Mouse (Mus musculus) induced T-regulatory cell, adult 2 months (primary cell): ENCODE data around the gene Slc25a26.

Experiments
- DNase-seq: peaks from one replicate; pipeline ENCODE4 v3.0.0-alpha.2; 2012; ENCODE audit warnings: low read depth

Gene Slc25a26

DNA sequence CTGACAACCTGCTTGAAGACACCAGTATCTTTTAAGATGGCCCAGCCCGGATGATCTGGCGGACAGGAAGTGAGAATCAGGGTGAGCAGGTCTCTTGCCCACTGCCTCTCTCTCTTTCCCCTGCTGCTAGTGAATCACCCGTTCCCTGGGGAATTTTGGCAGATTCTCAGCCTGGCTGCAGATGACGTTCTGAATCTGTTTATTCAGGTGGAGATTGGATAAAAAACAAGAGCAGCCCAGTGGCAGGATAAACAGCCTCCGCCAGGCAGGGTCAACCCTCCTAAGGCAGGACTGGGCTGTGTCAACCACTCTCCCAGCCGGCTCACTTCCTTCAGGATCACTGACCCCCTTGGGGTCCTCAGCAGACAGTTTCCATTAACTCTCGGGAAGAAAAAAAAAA, 140.2 kb downstream of the Slc25a26 start:
- no peak for DNase-seq

DNA sequence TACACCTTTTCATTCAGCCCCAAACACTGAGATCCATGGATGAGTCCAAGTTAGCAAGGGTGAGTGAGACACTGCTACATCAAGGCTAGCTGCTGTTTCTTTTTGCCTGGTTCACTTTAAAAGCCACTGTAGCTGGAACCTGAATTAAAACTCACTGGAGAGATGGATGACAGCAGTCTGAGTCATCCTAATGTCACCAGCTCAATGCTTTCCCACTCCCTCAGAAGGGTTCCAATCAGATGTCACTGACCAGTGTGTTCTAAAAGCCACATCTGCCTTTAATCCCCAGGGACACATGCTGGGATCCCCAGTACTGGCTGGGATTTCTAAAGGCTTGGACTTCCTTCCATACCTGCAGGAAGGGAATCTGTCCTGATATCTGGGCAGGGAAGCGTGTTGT, 141.9 kb downstream of the Slc25a26 start:
- DNase-seq = no peak

DNA sequence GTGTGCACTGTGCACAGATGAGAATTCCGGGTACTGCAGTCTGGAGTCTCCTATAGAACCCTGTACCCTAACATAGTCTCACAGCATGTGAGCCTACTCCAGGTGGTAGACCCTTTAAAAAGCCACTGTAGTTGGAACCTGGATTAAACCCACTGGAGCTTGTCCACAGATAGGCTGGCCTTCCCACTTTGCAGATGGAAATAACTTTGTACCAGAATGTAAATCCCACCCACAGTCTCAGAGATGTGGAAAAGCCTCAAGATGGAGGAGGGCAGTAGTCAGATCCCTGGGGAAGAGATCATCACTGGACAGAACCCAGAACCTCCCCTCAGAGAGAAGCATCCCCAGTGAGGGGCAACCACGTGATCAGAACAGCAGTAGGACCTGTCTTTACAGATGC, 143.9 kb downstream of the Slc25a26 start:
- DNase-seq = no peak

DNA sequence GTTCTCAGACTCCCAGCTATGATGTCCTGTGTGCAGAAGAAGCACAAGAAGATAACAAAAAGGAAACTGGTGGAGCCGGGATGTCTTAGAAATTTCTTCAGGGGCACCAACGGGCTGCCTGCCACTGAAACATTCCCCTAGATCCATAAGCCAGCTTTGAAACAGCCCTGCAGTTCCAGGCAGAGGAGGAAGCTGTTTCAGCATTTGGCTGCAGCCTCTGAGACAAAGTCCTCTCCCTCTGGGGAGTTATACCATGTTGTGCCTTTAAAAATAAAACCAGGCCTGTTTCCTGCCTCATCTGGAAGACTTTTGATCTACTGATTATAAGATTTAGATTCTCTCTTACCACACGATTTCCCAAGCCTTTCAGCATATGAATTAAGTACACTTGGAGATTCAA, 144.5 kb downstream of the Slc25a26 start:
- no peak for DNase-seq

DNA sequence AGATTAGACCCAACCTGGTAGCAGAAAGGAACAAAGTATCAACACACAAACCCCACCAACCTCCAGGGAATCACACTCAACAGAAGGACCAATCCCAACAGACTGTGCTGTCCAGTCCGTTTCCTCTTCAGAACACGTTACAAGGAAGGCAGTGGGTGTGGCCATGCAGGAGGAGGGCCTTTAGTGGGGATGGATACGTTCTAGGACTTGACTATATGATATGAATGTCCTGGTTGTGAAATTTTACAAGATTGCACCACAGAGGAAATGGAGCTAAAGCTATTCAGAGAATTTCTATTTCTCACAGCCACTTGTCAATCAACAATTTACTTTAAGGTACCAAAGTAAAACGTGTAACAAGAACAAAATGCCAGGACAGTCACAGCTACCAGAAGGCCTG, 145.6 kb downstream of the Slc25a26 start:
- no peak for DNase-seq

DNA sequence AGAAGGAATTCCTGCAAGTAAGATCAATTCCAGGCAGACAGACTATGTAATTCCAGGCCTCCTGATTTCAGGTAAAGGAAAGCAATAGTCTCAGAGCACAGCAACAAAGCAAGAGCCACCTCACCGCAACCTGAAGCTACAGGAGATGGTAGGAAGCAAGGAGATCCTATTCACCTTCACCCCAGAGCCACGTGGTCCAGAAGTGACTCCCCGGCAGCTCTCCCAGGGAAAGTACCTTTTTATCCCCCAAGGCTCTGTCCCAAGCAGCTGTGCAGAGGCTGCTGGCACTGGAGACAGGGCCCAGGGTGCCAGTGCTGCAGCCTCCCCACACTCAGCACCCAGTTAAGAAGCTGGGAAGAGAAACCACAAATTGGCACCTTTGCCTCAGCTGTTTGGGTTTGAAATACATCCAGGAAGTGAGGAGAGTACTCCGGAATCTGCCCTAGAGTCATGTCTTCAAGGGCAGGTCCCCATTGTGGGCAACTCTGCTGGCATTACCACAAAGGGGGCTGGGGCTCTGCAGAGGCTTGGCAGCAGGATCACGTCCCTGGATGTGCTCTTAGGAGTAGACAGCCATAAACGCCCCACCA, 146.2 kb downstream of the Slc25a26 start:
- DNase-seq = no peak

DNA sequence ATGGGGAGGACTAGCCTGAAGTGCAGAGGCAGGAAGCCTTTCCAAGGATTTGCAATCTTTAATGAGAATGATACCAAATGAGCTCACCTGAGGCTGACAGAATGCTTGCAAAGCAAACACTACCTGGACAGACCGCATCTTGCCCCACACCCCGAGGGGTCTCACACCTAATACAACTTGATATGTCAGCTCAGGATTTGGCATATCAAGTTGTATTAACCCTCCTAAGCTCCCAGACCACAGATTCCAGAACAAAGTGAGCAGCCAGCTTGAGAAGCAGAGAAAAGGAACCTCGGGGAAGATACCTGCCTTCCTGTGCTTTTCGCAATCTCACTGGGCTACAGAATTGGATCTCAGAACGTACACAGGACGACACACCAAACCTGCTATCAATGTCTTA, 146.8 kb downstream of the Slc25a26 start:
- DNase-seq = no peak

DNA sequence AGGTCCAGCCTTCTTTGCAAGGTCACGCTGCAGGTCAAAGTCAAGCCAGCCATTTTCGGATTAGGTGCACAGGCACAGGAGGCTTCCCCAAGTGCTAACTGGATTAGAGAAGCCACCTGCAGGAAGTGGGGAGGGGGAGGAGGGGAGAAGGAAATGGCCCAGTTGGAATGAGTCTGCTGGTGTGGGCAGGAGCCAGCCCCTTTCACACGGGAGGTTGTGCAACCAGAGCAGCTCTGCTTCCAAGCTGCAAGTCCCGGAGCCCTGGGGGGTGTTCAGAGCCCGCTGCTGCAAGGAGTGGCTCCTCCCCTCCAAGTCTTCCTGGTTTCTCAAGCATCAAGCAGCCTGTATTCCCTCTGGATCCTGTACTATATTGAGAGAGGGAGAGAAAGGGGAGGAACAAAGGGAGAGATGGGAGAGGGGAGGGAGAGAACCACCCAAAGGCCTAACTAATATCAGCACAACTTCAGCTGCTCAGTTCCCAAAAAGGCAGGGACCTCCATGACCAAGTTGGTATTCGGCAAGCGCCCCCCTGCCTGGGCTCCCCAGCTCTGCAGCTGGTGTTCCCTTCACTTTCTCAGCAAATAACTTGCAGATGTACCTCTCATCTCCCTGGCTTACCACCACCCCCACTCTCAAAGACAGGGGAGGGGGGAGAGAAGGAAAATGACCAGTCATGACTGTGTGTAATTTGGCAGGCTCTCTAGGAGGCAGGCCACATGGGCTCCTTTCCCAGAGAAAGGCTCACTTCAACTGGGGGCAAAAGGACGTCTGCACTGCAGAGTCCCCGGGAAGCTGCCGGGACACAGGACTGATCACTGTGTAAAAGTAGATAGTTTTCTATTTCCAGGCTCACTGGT, 147.7 kb downstream of the Slc25a26 start:
- DNase-seq = no peak

DNA sequence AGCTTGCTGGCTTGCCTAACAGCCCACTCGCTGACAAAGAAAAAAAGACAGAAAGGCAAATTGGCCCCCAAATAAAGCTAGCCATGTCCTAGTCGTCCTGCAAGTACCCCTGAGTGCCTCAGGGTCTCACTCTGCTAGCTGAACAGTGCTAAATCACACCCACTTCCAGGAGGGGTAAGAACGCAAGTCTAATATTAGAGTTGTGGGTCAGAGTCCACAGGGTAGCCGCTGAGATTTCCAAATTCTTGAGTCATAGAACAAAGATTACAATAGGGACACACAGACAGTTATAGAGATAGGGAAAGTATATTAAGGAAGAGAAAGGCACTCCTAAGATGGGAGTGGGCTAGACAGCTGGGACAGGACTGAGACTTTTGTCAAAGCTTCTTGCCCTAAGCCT, 148.4 kb downstream of the Slc25a26 start:
- no peak for DNase-seq

DNA sequence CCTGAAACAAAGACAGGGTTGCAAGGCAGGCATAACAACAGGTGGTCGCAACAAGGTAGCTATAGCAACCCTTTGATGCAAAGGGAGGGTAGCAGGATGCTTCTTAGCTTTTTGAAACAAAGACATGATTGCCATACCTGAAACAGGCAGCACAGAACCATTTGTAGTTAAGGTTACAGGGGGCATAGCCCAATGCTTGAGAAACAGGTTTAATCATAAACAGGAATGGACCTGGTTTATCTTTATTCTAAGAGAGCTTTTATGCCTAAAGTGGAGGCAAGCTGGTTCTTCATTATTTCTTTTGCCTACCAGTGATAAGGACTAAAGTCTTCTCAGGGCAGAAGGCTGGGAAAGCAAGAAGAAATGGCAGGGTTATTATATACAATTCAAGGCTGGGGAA, 149.5 kb downstream of the Slc25a26 start:
- DNase-seq = no peak

DNA sequence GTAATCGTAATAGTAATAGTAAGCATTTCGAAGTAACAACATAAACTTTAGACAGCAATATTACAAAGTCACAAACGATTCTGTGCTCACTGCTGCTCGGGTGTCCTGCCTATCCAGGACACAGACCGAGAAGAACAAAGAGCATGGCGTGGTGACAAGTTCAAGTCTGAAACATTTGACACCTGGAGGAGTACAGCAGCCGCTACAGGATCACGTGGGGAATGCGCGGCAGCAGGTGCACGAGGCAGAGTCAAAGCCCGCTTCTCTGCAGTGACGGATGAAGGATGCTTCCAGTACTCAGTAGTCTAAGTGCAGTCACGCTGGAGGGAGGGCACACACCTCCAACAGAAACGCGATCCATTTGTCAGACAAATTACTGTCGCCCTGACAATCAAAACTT, 151.4 kb downstream of the Slc25a26 start:
- DNase-seq = no peak

DNA sequence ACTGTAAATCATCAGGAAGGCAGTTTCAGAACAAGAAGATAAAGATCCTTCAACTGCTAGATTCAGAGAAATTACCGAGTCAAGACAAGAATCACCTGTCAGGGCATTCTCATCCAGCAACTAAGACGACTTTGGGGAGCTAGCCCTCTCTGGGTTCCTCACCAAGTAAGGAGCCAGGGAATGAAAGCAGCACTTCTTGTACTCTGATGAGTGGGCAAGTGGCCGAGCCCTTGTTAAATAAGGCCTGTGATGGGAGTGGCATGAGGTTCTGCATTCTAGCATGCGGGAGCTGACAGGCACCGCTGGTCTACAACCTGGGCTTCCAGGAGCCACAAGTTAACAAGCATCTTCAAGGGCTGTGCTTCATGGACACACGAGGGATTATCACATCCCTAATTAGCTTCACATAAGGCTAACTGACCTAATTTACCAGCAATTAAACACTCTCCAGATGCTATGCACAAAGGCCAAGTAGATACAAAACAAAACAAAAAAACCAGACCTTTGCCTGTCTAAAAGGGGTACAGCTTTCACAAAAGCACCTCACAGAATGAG, 152.6 kb downstream of the Slc25a26 start:
- DNase-seq = no peak

DNA sequence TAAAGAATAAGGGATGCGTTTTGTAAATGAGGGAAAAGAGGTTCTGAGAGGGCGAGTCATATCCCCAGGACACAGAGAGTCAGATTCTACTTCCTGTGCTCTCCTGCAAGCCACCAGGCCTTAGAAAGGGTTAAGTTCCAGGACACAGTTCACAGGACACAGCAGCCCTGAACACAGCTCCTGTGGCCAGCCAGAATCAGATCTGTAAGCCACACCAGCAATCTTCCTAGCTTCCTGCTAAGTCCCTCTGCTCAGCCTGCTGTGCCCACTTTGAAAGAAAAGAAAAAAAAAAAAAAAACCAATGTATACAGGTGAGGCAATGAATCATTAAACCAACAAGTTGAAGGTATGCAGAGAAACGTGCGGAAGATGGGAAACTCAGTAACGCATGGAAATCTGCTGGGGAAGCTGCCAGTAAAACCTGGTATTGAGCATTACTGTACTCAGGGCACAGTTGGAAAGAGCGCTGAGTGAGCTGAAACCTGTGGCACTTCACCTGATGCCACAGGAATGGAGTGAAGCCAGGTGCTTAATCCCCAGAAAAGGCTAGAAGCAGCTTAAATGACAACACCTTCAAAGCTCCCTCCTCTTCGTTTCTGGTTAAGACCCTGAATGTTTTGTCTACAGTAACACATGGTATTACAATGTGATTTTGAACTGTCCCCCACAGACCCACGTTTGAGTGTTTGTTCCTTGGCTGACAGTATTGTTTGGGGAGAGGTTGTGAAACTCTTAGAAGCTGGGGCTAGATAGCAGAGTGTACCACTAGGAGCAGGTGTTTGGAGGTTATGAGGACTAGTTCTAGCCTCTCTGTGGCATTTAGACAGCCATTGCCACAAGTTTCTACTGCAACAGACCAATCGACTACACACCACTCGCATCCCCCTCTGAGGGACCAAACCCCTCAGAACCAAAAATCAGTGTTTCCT, 153.5 kb downstream of the Slc25a26 start:
- no peak for DNase-seq
